Comparison of ENCODE assay signal across 13 mouse cellular contexts in genomic region chr2:66117686-66118085, GRCm38 (mm10). TPM values are rescaled to one million over a fixed set of nuclear protein-coding genes. Genes with fewer than 3 reads are reported as not detected.
DNase-seq lines count a peak whose midpoint lies in the region; ATAC-seq and TF ChIP-seq lines count a peak whose summit lies in the region.
"Had no signal": no experiment of that assay in that cellular context is flagged by ENCODE, and none has a peak within 500 bp of the region (broad histone marks: within the 10 kb centered on the region; RNA-seq: fewer than 3 reads in every experiment).

No protein-coding gene starts in this region.

- 61% methylated on average over 3 of the region's 3 CpGs for WGBS in hindbrain, postnatal 0 days
- 70% methylated on average over 3 of the region's 3 CpGs for WGBS in hindbrain, embryonic 11.5 days

- H3K9me3 ChIP-seq in hindbrain, postnatal 0 days (ENCODE audit: low read length), result no peaks in the 10 kb centered on the region
- no peaks in the 10 kb centered on the region for H3K9me3 ChIP-seq in hindbrain, embryonic 11.5 days (ENCODE audit: control insufficient read depth, low read length)
- H3K9me3 ChIP-seq: heart, embryonic 13.5 days; hindbrain, embryonic 15.5 days; limb, embryonic 15.5 days had no signal

- H3K4me3 ChIP-seq in hindbrain, postnatal 0 days (ENCODE audit: low read length), result no peak overlapping the region
- H3K4me3 ChIP-seq in hindbrain, embryonic 11.5 days (ENCODE audit: low read depth, low read length), result no peak overlapping the region
- H3K4me3 ChIP-seq: heart, embryonic 13.5 days; hindbrain, embryonic 15.5 days; limb, embryonic 15.5 days had no signal

- no peak overlapping the region for H3K4me2 ChIP-seq in hindbrain, postnatal 0 days (ENCODE audit: low read depth, low read length)
- no peak overlapping the region for H3K4me2 ChIP-seq in hindbrain, embryonic 11.5 days (replicated peaks; ENCODE audit: low read depth, low read length)
- H3K4me2 ChIP-seq: heart, embryonic 13.5 days; hindbrain, embryonic 15.5 days; limb, embryonic 15.5 days had no signal

- no peaks in the 10 kb centered on the region for H3K36me3 ChIP-seq in hindbrain, postnatal 0 days (ENCODE audit: insufficient read depth, low read length)
- H3K36me3 ChIP-seq in hindbrain, embryonic 11.5 days (ENCODE audit: control insufficient read depth, insufficient read depth, low read length), result no peaks in the 10 kb centered on the region
- H3K36me3 ChIP-seq: heart, embryonic 13.5 days; hindbrain, embryonic 15.5 days; limb, embryonic 15.5 days had no signal

- no peak for ATAC-seq in hindbrain, postnatal 0 days
- no peak for ATAC-seq in hindbrain, embryonic 11.5 days (ENCODE audit: low FRiP score)
- no peak for ATAC-seq in megakaryocyte progenitor cell, adult 5-6 weeks (replicated peaks; ENCODE audit: poor library complexity)
- ATAC-seq: forebrain, embryonic 16.5 days had no signal

- H3K9ac ChIP-seq in hindbrain, postnatal 0 days (replicated peaks; ENCODE audit: low read length), result no peak overlapping the region
- no peak overlapping the region for H3K9ac ChIP-seq in hindbrain, embryonic 11.5 days (ENCODE audit: low read depth, low read length)
- H3K9ac ChIP-seq: heart, embryonic 13.5 days; hindbrain, embryonic 15.5 days; limb, embryonic 15.5 days had no signal

- H3K4me1 ChIP-seq in hindbrain, postnatal 0 days (ENCODE audit: insufficient read depth, low read length), result no peaks in the 10 kb centered on the region
- no peaks in the 10 kb centered on the region for H3K4me1 ChIP-seq in hindbrain, embryonic 11.5 days (replicated peaks; ENCODE audit: control insufficient read depth, insufficient read depth, low read length)
- H3K4me1 ChIP-seq: heart, embryonic 13.5 days; hindbrain, embryonic 15.5 days; limb, embryonic 15.5 days had no signal

- no peak for TF ChIP-seq CTCF in hindbrain, postnatal 0 days (IDR thresholded peaks at IDR 0.05; ENCODE audit: low read depth)

- peak; percentile 46 for DNase-seq in gastrocnemius, adult 18-20 months (ENCODE audit: low spot score)
- DNase-seq in gastrocnemius, adult 8-10 months (ENCODE audit: low spot score in 2 of 2), result no peak
- peak; percentile 21 for DNase-seq in hindbrain, postnatal 0 days (ENCODE audit: low spot score)
- DNase-seq in hindbrain, embryonic 11.5 days (ENCODE audit: low spot score), result no peak
- peak; percentile 56 for DNase-seq in 3T3-L1 (ENCODE audit: low read depth, low spot score)
- peak; percentile 87 for DNase-seq in kidney, adult 9 months
- no peak for DNase-seq in urinary bladder, adult 2 months (ENCODE audit: low spot score)

- no peaks in the 10 kb centered on the region for H3K27me3 ChIP-seq in hindbrain, postnatal 0 days (ENCODE audit: insufficient read depth, low read length)
- peaks cover 2% of the 10 kb centered on the region; the same call in 1 of the 2 replicates for H3K27me3 ChIP-seq in hindbrain, embryonic 11.5 days (ENCODE audit: control insufficient read depth, insufficient read depth, low read length)
- H3K27me3 ChIP-seq: limb, embryonic 15.5 days had no signal

- no peak overlapping the region for H3K27ac ChIP-seq in hindbrain, postnatal 0 days
- H3K27ac ChIP-seq in hindbrain, embryonic 11.5 days (ENCODE audit: low read depth, low read length), result no peak overlapping the region; the same call in 1 of the 2 replicates
- H3K27ac ChIP-seq: heart, embryonic 13.5 days; hindbrain, embryonic 15.5 days; limb, embryonic 15.5 days had no signal

RNA-seq across cellular contexts. Expression of gene Galnt3, which starts 7.1 kb away (rescaled TPM):
- total RNA-seq in gastrocnemius, adult 18-20 months (2021), result under 1 TPM in 1 of 2 experiments, not detected in 1; 0.36 TPM
- total RNA-seq in gastrocnemius, adult 8-10 months (2022), result under 1 TPM in 2 of 4 experiments, not detected in 2; 0.13 to 0.15 TPM
- total RNA-seq in hindbrain, postnatal 0 days (2014; rRNA removed), result 0.40 and 4.9 TPM in 2 replicates
- 0.65 and 1.1 TPM in 2 replicates for polyA plus RNA-seq in hindbrain, postnatal 0 days (2015; fragmentation: Nextera tagmentation; extraction: Ambion mirVana)
- 1.6 and 2.5 TPM in 2 replicates for polyA plus RNA-seq in hindbrain, embryonic 11.5 days (2014; fragmentation: Nextera tagmentation; extraction: Ambion mirVana)
- 9.3 and 11.7 TPM in 2 replicates for total RNA-seq in megakaryocyte progenitor cell, adult 5-6 weeks (2015)
- total RNA-seq in megakaryocyte progenitor cell, adult 5-6 weeks (2017), result 8.0 and 12.4 TPM in 2 replicates
- 5.6 and 7.9 TPM in 2 replicates for polyA plus RNA-seq in urinary bladder, adult 2 months (2012; rRNA removed)
- total RNA-seq: MEL had no signal

Comparison
In these comparisons a context has a peak if more than half of its experiments do, and no peak if none do; other contexts are left out.
1. DNase-seq: peak in gastrocnemius, adult 18-20 months (single experiment), hindbrain, postnatal 0 days (single experiment), 3T3-L1 (single experiment) and kidney, adult 9 months (single experiment); none in gastrocnemius, adult 8-10 months (0 of 2), hindbrain, embryonic 11.5 days (single experiment) and urinary bladder, adult 2 months (single experiment).